Mouse (Mus musculus) intestine, postnatal 0 days (tissue): ENCODE measurements around the gene Pi4ka. TPM values are rescaled to one million over a fixed set of nuclear protein-coding genes. Genes with fewer than 3 reads are reported as not detected.

Source experiments
- ATAC-seq: fragments of 200-750 bp; cut with Nextera tagmentation; 2 replicates; pipeline ENCODE4 v1.8.0; 2017; ENCODE audit warnings: mild to moderate bottlenecking, moderate TSS enrichment, moderate library complexity
- H3K27ac ChIP-seq: fragments of 300-500 bp; sonication (generic); 2 replicates; pipeline ENCODE4 v1.5.1; 2014; ENCODE audit warnings: mild to moderate bottlenecking, low read depth, low read length, moderate library complexity
- H3K27me3 ChIP-seq: fragments of 300-500 bp; sonication (generic); replicated peaks from 2 replicates; pipeline ENCODE4 v1.6.1; 2014; ENCODE audit warnings: low read length, mixed read lengths; ENCODE audit not compliant: control insufficient read depth, insufficient read depth
- H3K36me3 ChIP-seq: fragments of 300-500 bp; sonication (generic); 2 replicates; pipeline ENCODE4 v1.6.1; 2014; ENCODE audit warnings: mild to moderate bottlenecking, moderate library complexity; ENCODE audit not compliant: control insufficient read depth, insufficient read depth
- H3K4me1 ChIP-seq: fragments of 300-500 bp; sonication (generic); replicated peaks from 2 replicates; pipeline ENCODE4 v1.6.1; 2014; ENCODE audit warnings: antibody characterized with exemption, low read length, mixed read lengths; ENCODE audit not compliant: control insufficient read depth, insufficient read depth
- H3K4me2 ChIP-seq: fragments of 300-500 bp; sonication (generic); replicated peaks from 2 replicates; pipeline ENCODE4 v1.6.1; 2014; ENCODE audit warnings: low read depth, mild to moderate bottlenecking, moderate library complexity
- H3K4me3 ChIP-seq: fragments of 300-500 bp; sonication (generic); 2 replicates; pipeline ENCODE4 v1.5.1; 2014; ENCODE audit warnings: low read depth, low read length
- H3K9ac ChIP-seq: fragments of 300-500 bp; sonication (generic); 2 replicates; pipeline ENCODE4 v1.6.1; 2014; ENCODE audit warnings: mild to moderate bottlenecking, low read depth, low read length
- H3K9me3 ChIP-seq: fragments of 300-500 bp; sonication (generic); 2 replicates; pipeline ENCODE4 v1.6.1; 2016; ENCODE audit warnings: mixed run types; ENCODE audit not compliant: control insufficient read depth
- CTCF ChIP-seq: sonication (generic); IDR thresholded peaks from 2 replicates; pipeline ENCODE4 v1.5.1; 2016; ENCODE audit warnings: low read depth, mild to moderate bottlenecking, control low read depth, antibody characterized with exemption, moderate library complexity
- WGBS: fragments of 180-500 bp; shearing (Covaris S2); extraction: QIAGEN DNeasy Blood & Tissue Kit; methylation state at CpG from one replicate; pipeline ENCODE4 v1.1.7; 2014; 5-methylcytosine and 5-hydroxymethylcytosine counted together
- polyA plus RNA-seq: library from polyadenylated mRNA; unstranded; fragments of >200 nt; fragmentation: Nextera tagmentation; extraction: Ambion mirVana; gene quantifications from 2 replicates; pipeline ENCODE4 v1.2.1, GENCODE M21; 2015

The Pi4ka gene
- polyA plus RNA-seq, 1 experiment from 2014 or later = 20.5 TPM

DNA sequence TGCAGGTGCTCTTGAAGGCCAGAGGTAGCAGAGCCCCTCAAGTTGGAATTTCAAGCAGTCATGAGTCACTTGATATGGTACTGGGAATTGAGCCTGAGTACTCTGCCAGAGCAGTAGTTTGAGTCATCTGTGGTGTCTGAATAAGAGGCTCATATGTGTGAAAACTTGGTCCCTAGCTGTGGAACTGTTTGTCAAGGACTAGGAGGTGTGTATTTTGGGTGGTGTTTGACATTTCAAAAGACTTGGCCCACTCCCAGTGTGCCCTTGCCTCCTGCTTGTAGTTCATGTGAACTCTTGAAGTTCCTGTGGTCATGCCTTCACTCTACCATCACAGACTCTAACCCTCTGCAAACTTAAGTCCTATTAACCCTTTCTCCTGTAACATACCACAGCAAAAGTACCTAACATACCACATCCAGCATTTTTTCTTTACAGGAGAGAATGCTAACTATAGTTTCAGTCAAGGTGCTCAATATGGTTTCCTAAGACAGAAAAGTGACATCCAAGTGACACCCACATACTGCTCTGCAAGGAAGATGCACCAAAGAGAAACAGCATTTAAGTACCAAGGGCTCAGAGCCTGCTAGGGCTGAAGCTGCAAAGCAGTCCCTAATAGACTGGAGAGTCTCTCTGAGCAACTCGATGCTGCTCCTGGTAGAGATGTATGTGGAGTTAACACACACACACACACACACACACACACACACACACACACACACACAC lies 76.1 kb downstream of the Pi4ka start:
- no peak overlapping the region for H3K4me2 ChIP-seq
- H3K9ac ChIP-seq = no peak overlapping the region
- H3K27me3 ChIP-seq = no peaks in the 10 kb centered on the region
- peak overlapping the region; percentile 21; the same call in 1 of the 2 replicates for H3K27ac ChIP-seq
- H3K36me3 ChIP-seq = peaks cover 13% of the 10 kb centered on the region
- ATAC-seq = no peak
- no peak overlapping the region for H3K4me3 ChIP-seq
- no peaks in the 10 kb centered on the region for H3K4me1 ChIP-seq
- TF ChIP-seq CTCF = no peak
- 84% methylated on average over 1 of the region's 1 CpGs for WGBS
- no peaks in the 10 kb centered on the region for H3K9me3 ChIP-seq

DNA sequence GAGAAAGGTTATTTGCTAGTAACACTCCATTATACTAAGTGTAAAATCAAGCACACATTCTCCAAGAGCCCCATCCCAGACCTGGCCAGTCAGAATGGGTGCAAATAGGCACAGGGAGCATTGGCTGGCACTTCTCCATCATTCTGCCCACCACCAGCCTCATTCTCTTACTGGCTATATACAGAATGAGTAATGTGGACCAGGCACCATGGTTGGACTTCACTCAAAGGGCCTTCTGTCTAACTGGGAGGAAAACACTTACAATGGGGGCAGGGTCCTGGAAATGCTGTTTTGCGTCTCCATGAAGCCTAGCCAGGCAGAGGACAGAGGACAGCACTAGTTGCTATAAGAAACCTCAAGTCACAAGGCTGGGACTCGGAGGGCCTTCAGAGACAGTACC lies 80.0 kb downstream of the Pi4ka start:
- 98% methylated on average over 2 of the region's 2 CpGs for WGBS
- no peak for ATAC-seq
- no peak overlapping the region for H3K9ac ChIP-seq
- no peak overlapping the region for H3K4me2 ChIP-seq
- no peak overlapping the region for H3K4me3 ChIP-seq
- peaks cover 39% of the 10 kb centered on the region for H3K36me3 ChIP-seq
- no peak for TF ChIP-seq CTCF
- no peak overlapping the region for H3K27ac ChIP-seq
- H3K27me3 ChIP-seq = no peaks in the 10 kb centered on the region
- H3K4me1 ChIP-seq = no peaks in the 10 kb centered on the region
- no peaks in the 10 kb centered on the region for H3K9me3 ChIP-seq

DNA sequence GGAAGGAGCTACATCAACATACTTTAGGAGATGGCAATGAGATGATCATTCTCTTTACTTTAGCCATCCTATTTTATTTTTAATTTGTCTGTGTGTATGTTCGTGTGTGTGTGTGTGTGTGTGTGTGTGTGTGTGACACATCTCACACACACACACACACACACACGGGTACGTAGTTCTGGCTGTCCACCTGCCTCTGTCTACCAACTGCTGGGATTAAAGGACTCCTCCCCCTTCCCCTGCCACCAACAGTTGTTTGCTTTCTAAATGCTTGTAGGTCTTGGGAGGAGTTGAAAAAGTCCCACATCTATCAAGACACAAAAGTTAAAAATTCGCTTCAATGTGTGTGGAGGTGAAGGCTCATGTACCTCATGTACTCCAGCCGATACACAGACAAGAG lies 81.4 kb downstream of the Pi4ka start:
- Histone ChIP-seq H3K36me3 (peaks cover 39% of the 10 kb centered on the region), H3K27me3 (no peaks in the 10 kb centered on the region), H3K27ac (no peak overlapping the region), H3K4me3 (no peak overlapping the region), H3K9ac (no peak overlapping the region), H3K9me3 (no peaks in the 10 kb centered on the region), H3K4me1 (no peaks in the 10 kb centered on the region), H3K4me2 (no peak overlapping the region)
- no peak for ATAC-seq
- 81% methylated on average over 5 of the region's 5 CpGs for WGBS
- TF ChIP-seq CTCF = no peak

DNA sequence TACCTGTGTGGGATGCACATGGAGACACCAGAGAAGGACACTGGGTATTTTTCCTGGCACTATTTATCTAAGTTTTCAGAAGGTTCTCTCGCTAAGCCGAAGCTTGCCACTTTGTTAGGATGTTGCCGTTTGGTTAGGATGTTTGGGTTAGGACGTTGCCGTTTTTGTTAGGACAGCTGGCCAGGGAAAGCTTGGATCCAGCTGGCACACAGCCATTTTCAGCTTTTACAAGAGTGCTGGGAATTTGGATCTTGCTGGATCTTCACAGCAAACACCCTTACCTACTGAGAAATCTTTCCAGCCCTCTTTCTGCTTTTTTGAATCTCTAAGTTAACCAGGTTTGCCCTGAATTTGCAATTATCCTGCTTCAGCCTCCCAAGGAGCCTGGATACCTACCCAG lies 84.6 kb downstream of the Pi4ka start:
- Histone ChIP-seq H3K27me3 (no peaks in the 10 kb centered on the region), H3K9me3 (no peaks in the 10 kb centered on the region), H3K4me2 (no peak overlapping the region), H3K4me3 (no peak overlapping the region), H3K27ac (no peak overlapping the region), H3K36me3 (peaks cover 60% of the 10 kb centered on the region), H3K9ac (no peak overlapping the region), H3K4me1 (no peaks in the 10 kb centered on the region)
- ATAC-seq = no peak
- 62% methylated on average over 5 of the region's 5 CpGs for WGBS
- TF ChIP-seq CTCF = no peak

DNA sequence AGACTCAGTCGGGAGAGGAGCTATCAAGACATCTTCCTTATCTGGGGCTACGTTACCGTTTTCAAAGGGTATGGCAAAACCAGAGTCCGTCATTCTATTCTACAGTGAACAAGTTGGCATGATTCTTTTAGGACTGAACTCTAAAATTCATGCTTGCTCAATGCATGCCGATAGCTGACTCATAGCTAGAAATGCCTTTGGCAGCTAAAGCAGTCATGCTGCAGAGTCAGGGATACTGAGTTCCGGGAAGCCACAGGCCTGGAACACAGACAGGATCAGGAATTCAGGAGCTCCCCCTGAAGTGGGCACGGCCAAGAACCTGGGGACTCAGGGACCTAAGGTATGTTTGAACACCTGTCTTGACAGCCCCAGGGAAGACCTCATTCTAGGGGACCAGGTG lies 89.6 kb downstream of the Pi4ka start:
- H3K27me3 ChIP-seq = no peaks in the 10 kb centered on the region
- no peaks in the 10 kb centered on the region for H3K4me1 ChIP-seq
- 89% methylated on average over 7 of the region's 7 CpGs for WGBS
- no peak overlapping the region for H3K4me3 ChIP-seq
- no peak overlapping the region for H3K9ac ChIP-seq
- no peak overlapping the region for H3K27ac ChIP-seq
- H3K4me2 ChIP-seq = no peak overlapping the region
- H3K9me3 ChIP-seq = no peaks in the 10 kb centered on the region
- TF ChIP-seq CTCF = no peak
- ATAC-seq = no peak
- H3K36me3 ChIP-seq = peaks cover 60% of the 10 kb centered on the region

DNA sequence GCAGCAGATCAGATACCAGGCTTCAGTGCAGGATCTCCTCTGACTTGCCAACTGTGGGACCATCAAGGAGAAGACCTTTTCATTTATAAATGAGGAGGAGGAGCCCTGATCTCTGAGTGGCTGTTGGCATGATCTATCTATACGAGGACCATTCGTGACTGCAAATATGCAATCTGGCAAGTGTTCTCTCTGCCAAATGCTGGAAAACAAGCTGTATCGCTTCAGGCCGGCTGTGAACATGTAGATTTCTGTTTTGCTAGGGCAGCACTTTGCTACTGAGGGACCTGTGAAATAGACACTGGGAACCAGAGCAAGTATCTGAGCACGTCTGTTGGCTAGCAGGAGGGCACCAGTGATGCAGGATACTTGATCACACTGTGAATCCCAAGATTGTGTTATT lies 93.6 kb downstream of the Pi4ka start:
- no peak for ATAC-seq
- H3K36me3 ChIP-seq = peaks cover 77% of the 10 kb centered on the region
- H3K27ac ChIP-seq = no peak overlapping the region
- no peaks in the 10 kb centered on the region for H3K9me3 ChIP-seq
- no peaks in the 10 kb centered on the region for H3K27me3 ChIP-seq
- TF ChIP-seq CTCF = no peak
- H3K4me1 ChIP-seq = no peaks in the 10 kb centered on the region
- H3K4me3 ChIP-seq = no peak overlapping the region
- H3K9ac ChIP-seq = no peak overlapping the region
- whole genome bisulfite sequencing = 91% methylated on average over 5 of the region's 5 CpGs
- H3K4me2 ChIP-seq = no peak overlapping the region
